9 mouse cellular contexts compared by ENCODE assay signal in the genomic region with DNA sequence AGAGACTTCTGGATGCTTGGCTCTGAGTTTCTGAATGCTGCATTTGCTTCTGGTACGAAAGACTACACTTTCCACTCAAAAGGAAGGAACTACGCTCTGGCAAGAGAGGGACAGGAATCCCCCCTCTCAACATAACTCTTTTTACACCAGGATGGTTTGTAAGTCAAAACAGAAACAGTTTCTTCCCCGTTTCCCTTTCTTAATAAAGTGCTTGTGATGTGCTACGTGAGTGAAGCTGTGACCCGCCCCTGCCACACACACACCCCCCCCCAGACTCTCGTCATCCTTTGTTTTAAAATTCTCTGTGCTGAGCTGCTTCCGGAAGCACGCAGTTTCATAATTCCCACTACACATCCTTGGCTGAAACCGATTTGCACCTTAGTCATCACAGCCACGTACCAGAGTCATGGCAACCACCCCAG. TPM values are rescaled to one million over a fixed set of nuclear protein-coding genes. Genes with fewer than 3 reads are reported as not detected.
A peak's percentile ranks its signal among the peaks of the same experiment; 100 is the strongest.
DNase-seq lines count a peak whose midpoint lies in the region; ATAC-seq and TF ChIP-seq lines count a peak whose summit lies in the region.
"Had no signal": no experiment of that assay in that cellular context is flagged by ENCODE, and none has a peak within 500 bp of the region (broad histone marks: within the 10 kb centered on the region; RNA-seq: fewer than 3 reads in every experiment).

No protein-coding gene starts in this region.

- no peaks in the 10 kb centered on the region for H3K9me3 ChIP-seq in forebrain, postnatal 0 days (ENCODE audit: low read length)
- H3K9me3 ChIP-seq in forebrain, embryonic 13.5 days (replicated peaks) = no peaks in the 10 kb centered on the region
- H3K9me3 ChIP-seq in limb, embryonic 12.5 days = no peaks in the 10 kb centered on the region
- no peaks in the 10 kb centered on the region for H3K9me3 ChIP-seq in limb, embryonic 10.5 days (replicated peaks)

- no peak overlapping the region for H3K9ac ChIP-seq in forebrain, postnatal 0 days
- no peak overlapping the region for H3K9ac ChIP-seq in forebrain, embryonic 13.5 days
- no peak overlapping the region for H3K9ac ChIP-seq in limb, embryonic 12.5 days (replicated peaks)

- no peak for TF ChIP-seq CTCF in forebrain, postnatal 0 days (IDR thresholded peaks at IDR 0.05; ENCODE audit: low read depth)

- H3K36me3 ChIP-seq in forebrain, postnatal 0 days (ENCODE audit: insufficient read depth) = no peaks in the 10 kb centered on the region
- no peaks in the 10 kb centered on the region for H3K36me3 ChIP-seq in forebrain, embryonic 13.5 days (ENCODE audit: poor library complexity, severe bottlenecking)
- no peaks in the 10 kb centered on the region for H3K36me3 ChIP-seq in limb, embryonic 12.5 days
- H3K36me3 ChIP-seq in limb, embryonic 10.5 days = no peaks in the 10 kb centered on the region

- 38% methylated on average over 10 of the region's 10 CpGs for WGBS in forebrain, postnatal 0 days
- WGBS in forebrain, embryonic 13.5 days = 67% methylated on average over 10 of the region's 10 CpGs
- 66% methylated on average over 10 of the region's 10 CpGs for WGBS in limb, embryonic 12.5 days
- 79% methylated on average over 10 of the region's 10 CpGs for WGBS in limb, embryonic 10.5 days

- H3K4me1 ChIP-seq in forebrain, postnatal 0 days (ENCODE audit: insufficient read depth) = 0 out of 2 replicates have a peak, but pooled peaks cover 4% of the 10 kb centered on the region
- no peaks in the 10 kb centered on the region for H3K4me1 ChIP-seq in forebrain, embryonic 13.5 days
- no peaks in the 10 kb centered on the region for H3K4me1 ChIP-seq in limb, embryonic 12.5 days (replicated peaks)
- H3K4me1 ChIP-seq in limb, embryonic 10.5 days = 0 out of 2 replicates have a peak, but pooled peaks cover 2% of the 10 kb centered on the region

- H3K27me3 ChIP-seq in forebrain, postnatal 0 days (ENCODE audit: insufficient read depth, low read length) = no peaks in the 10 kb centered on the region
- no peaks in the 10 kb centered on the region for H3K27me3 ChIP-seq in forebrain, embryonic 13.5 days
- H3K27me3 ChIP-seq in limb, embryonic 12.5 days = no peaks in the 10 kb centered on the region
- no peaks in the 10 kb centered on the region for H3K27me3 ChIP-seq in limb, embryonic 10.5 days (ENCODE audit: low read depth, poor library complexity, severe bottlenecking)

- peak; percentile 82; the same call in 1 of the 2 replicates for ATAC-seq in forebrain, postnatal 0 days
- no peak for ATAC-seq in forebrain, embryonic 13.5 days
- no peak for ATAC-seq in limb, embryonic 12.5 days (ENCODE audit: insufficient number of reproducible peaks, insufficient read depth, low FRiP score, low TSS enrichment, low read depth)
- peak; percentile 19; the same call in 1 of the 2 replicates for ATAC-seq in neutrophil, adult 5-6 weeks (ENCODE audit: extremely low read depth, insufficient number of reproducible peaks, low FRiP score, poor library complexity, severe bottlenecking)

- H3K4me3 ChIP-seq in forebrain, postnatal 0 days (ENCODE audit: low read depth, low read length) = no peak overlapping the region
- no peak overlapping the region for H3K4me3 ChIP-seq in forebrain, embryonic 13.5 days
- H3K4me3 ChIP-seq in limb, embryonic 12.5 days (replicated peaks) = no peak overlapping the region
- no peak overlapping the region for H3K4me3 ChIP-seq in limb, embryonic 10.5 days

- H3K4me2 ChIP-seq in forebrain, postnatal 0 days (ENCODE audit: low read depth) = peak overlapping the region; percentile 13; the same call in 1 of the 2 replicates
- H3K4me2 ChIP-seq in forebrain, embryonic 13.5 days = no peak overlapping the region
- H3K4me2 ChIP-seq in limb, embryonic 12.5 days = no peak overlapping the region

- no peak for DNase-seq in forebrain, postnatal 0 days
- no peak for DNase-seq in limb, embryonic 10.5 days (ENCODE audit: low spot score)
- peak; percentile 6 for DNase-seq in induced T-regulatory cell, adult 2 months (ENCODE audit: low read depth)
- DNase-seq in adrenal gland, postnatal 36 days = no peak
- DNase-seq in testis, postnatal 10 days (ENCODE audit: low spot score) = no peak
- DNase-seq: layer of hippocampus, adult 9-11 months had no signal

- H3K27ac ChIP-seq in forebrain, postnatal 0 days (ENCODE audit: low read depth, low read length) = peak overlapping the region; percentile 57; the same call in 1 of the 2 replicates
- H3K27ac ChIP-seq in forebrain, embryonic 13.5 days = no peak overlapping the region
- H3K27ac ChIP-seq in limb, embryonic 12.5 days = peak overlapping the region; percentile 35; the same call in 1 of the 2 replicates
- H3K27ac ChIP-seq in limb, embryonic 10.5 days = no peak overlapping the region

RNA-seq across cellular contexts. Expression of gene Gpr135, which starts 56.6 kb away (rescaled TPM):
- total RNA-seq in forebrain, postnatal 0 days (2014; rRNA removed) = 16.5 and 17.4 TPM in 2 replicates
- 9.6 and 10.8 TPM in 2 replicates for polyA plus RNA-seq in forebrain, postnatal 0 days (2015; fragmentation: Nextera tagmentation; extraction: Ambion mirVana)
- 1.4 and 1.5 TPM in 2 replicates for polyA plus RNA-seq in forebrain, embryonic 13.5 days (2015; fragmentation: Nextera tagmentation; extraction: Ambion mirVana)
- 0.80 and 0.83 TPM in 2 replicates for polyA plus RNA-seq in limb, embryonic 12.5 days (2016; fragmentation: Nextera tagmentation; extraction: Ambion mirVana)
- 0.23 and 0.24 TPM in 2 replicates for polyA plus RNA-seq in limb, embryonic 10.5 days (2016; fragmentation: Nextera tagmentation; extraction: Ambion mirVana)
- 0.25 and 0.58 TPM in 2 replicates for total RNA-seq in neutrophil, adult 5-6 weeks (2017)
- 1 to 10 TPM; 1.9 to 3.0 TPM for total RNA-seq in adrenal gland, postnatal 36 days (2021)

Comparison
In these comparisons a context has a peak if more than half of its experiments do, and no peak if none do; other contexts are left out.
1. ATAC-seq: peak in forebrain, postnatal 0 days (single experiment) and neutrophil, adult 5-6 weeks (single experiment); none in forebrain, embryonic 13.5 days (single experiment) and limb, embryonic 12.5 days (single experiment).
2. H3K27ac ChIP-seq: peak in forebrain, postnatal 0 days (single experiment) and limb, embryonic 12.5 days (single experiment); none in forebrain, embryonic 13.5 days (single experiment) and limb, embryonic 10.5 days (single experiment).